Mouse (Mus musculus): Measurements from ENCODE around the gene Triap1. TPM values are rescaled to one million over a fixed set of nuclear protein-coding genes. Genes with fewer than 3 reads are reported as not detected.
A peak's percentile ranks its signal among the peaks of the same experiment; 100 is the strongest.

The Triap1 gene
- polyA plus RNA-seq, 1 experiment from 2014 or later = 56.2 TPM

DNA sequence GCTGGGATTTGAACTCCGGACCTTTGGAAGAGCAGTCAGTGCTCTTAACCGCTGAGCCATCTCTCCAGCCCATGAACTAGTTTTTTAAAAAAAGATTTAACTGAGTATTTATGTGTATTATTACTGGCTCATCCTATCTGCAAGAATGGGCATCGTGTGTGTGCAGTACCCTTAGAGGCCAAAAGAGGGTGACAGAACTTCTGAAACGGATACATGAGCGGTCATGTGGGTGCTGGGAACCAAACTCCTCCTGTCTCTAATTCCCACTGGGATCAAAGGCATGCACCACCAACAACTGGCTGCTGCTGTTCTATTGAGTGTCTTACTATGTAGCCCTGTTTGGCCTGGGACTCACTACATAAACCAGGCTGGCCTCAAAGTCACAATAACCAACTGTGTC, 10.3 kb downstream of the Triap1 start:
- Histone ChIP-seq H3K27me3 (ENCODE audit: control insufficient read depth, insufficient read depth, low read length) (no peaks in the 10 kb centered on the region), H3K4me2 (replicated peaks; ENCODE audit: low read depth, low read length) (no peak overlapping the region), H3K27ac (ENCODE audit: low read depth, low read length) (no peak overlapping the region), H3K36me3 (ENCODE audit: control insufficient read depth, insufficient read depth, low read length) (peaks cover 3% of the 10 kb centered on the region; the same call in 1 of the 2 replicates), H3K4me3 (ENCODE audit: low read length) (no peak overlapping the region), H3K9ac (ENCODE audit: low read depth, low read length) (no peak overlapping the region), H3K9me3 (ENCODE audit: control insufficient read depth, low read length) (peaks cover 3% of the 10 kb centered on the region; the same call in 1 of the 2 replicates), H3K4me1 (ENCODE audit: control insufficient read depth, insufficient read depth, low read length) (peaks cover 6% of the 10 kb centered on the region; the same call in 1 of the 2 replicates)
- no peak for ATAC-seq (ENCODE audit: low FRiP score, low TSS enrichment)
- WGBS = 80% methylated on average over 5 of the region's 5 CpGs

DNA sequence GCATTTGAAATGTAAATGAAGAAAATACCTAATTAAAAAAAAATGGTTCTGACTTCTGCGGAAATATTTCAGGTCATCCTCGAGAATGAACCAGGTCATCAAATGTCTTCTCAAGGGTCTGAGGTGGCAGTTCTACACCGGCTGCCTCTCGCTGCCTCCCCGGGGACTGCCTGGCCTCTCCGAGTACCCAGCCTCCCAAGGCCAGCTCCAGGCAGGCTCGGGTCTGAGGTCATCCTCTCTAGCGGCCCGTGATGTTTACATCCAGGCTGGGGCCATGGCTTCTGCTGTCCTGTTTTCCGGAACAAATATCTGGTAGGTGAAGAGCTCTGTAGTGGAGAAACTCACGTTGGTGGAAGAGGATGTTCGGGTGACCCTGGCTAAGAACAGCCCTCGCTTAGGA, 14.0 kb downstream of the Triap1 start:
- WGBS = 44% methylated on average over 13 of the region's 13 CpGs
- no peak overlapping the region for H3K9ac ChIP-seq (ENCODE audit: low read depth, low read length)
- ATAC-seq (ENCODE audit: low FRiP score, low TSS enrichment) = no peak
- peaks cover 3% of the 10 kb centered on the region; the same call in 1 of the 2 replicates for H3K9me3 ChIP-seq (ENCODE audit: control insufficient read depth, low read length)
- H3K4me2 ChIP-seq (replicated peaks; ENCODE audit: low read depth, low read length) = no peak overlapping the region
- no peak overlapping the region for H3K4me3 ChIP-seq (ENCODE audit: low read length)
- no peak overlapping the region for H3K27ac ChIP-seq (ENCODE audit: low read depth, low read length)
- no peaks in the 10 kb centered on the region for H3K36me3 ChIP-seq (ENCODE audit: control insufficient read depth, insufficient read depth, low read length)
- no peaks in the 10 kb centered on the region for H3K4me1 ChIP-seq (ENCODE audit: control insufficient read depth, insufficient read depth, low read length)
- no peaks in the 10 kb centered on the region for H3K27me3 ChIP-seq (ENCODE audit: control insufficient read depth, insufficient read depth, low read length)

DNA sequence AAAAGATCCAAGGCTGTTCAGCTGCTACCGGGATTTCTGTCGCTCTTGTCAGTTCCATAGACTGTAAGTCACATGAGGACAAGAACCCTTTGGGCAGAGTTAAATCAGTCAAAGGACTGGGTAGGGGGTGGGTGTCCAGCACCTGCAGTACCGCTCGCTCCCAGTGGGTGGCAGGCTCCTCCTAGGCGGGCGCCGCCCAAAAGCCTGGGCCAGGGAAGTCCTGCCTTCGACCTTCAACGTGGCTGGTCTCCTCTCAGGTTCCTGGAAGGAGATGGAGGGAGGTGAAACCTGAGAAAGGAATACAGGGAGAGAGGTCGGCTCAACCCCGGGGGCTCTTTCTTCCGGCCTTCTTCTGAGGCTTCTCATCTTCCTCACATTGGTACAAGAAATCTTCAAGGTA, 17.8 kb downstream of the Triap1 start:
- Histone ChIP-seq H3K27me3 (ENCODE audit: control insufficient read depth, insufficient read depth, low read length) (no peaks in the 10 kb centered on the region), H3K9me3 (ENCODE audit: control insufficient read depth, low read length) (no peaks in the 10 kb centered on the region), H3K4me2 (replicated peaks; ENCODE audit: low read depth, low read length) (no peak overlapping the region), H3K36me3 (ENCODE audit: control insufficient read depth, insufficient read depth, low read length) (no peaks in the 10 kb centered on the region), H3K9ac (ENCODE audit: low read depth, low read length) (no peak overlapping the region), H3K4me3 (ENCODE audit: low read length) (no peak overlapping the region), H3K4me1 (ENCODE audit: control insufficient read depth, insufficient read depth, low read length) (no peaks in the 10 kb centered on the region), H3K27ac (ENCODE audit: low read depth, low read length) (0 out of 2 replicates have a peak overlapping the region, but pooled peaks have one; percentile 11)
- 3% methylated on average over 12 of the region's 12 CpGs for WGBS
- peak; percentile 74 for ATAC-seq (ENCODE audit: low FRiP score, low TSS enrichment)

DNA sequence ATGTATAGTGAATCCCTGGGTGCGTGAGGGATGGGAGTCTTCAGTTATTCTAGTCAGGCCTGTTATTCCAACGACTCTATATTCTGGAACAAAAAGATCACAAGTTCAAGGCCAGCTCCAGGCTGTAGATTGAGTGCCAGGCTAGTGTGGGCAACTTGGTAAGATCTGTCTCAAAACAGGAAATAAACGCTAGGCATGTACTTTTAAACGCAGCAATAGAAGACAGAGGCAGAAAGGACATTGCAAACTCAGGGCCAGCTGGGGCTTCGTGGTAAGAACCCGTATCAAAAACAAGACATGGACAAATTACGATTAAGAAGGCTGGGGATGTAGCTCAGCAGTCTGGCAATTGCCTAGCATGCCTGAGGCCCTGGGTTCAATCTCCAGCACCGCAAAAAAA, 18.4 kb downstream of the Triap1 start:
- Histone ChIP-seq H3K27me3 (ENCODE audit: control insufficient read depth, insufficient read depth, low read length) (no peaks in the 10 kb centered on the region), H3K9me3 (ENCODE audit: control insufficient read depth, low read length) (no peaks in the 10 kb centered on the region), H3K4me3 (ENCODE audit: low read length) (no peak overlapping the region), H3K27ac (ENCODE audit: low read depth, low read length) (0 out of 2 replicates have a peak overlapping the region, but pooled peaks have one; percentile 11), H3K36me3 (ENCODE audit: control insufficient read depth, insufficient read depth, low read length) (no peaks in the 10 kb centered on the region), H3K4me2 (replicated peaks; ENCODE audit: low read depth, low read length) (no peak overlapping the region), H3K9ac (ENCODE audit: low read depth, low read length) (no peak overlapping the region), H3K4me1 (ENCODE audit: control insufficient read depth, insufficient read depth, low read length) (no peaks in the 10 kb centered on the region)
- WGBS = 80% methylated on average over 8 of the region's 8 CpGs
- no peak for ATAC-seq (ENCODE audit: low FRiP score, low TSS enrichment)

DNA sequence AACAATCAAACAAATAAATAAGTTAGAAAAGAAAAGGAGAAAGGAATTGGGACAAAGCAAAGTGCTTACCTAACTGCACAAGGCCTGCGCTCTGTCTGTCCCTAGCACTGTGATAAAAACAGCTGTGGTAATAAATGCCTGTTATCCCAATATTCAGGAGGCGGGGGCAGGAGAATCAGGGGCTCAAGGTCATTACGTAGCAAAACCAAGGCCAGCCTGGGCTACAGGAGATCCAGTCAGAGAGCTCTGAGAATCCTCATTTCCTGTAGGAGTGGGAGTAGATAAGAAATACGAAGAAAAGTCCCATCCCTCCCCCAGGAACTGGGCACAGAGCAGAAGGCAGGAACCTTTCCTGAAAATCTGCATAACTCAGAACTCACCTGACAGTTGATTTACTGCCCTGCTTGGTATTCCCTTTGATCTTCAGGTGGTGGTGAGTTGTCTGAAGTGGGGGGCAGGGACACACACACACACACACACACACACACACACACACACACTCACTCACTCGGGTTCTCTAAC, 18.9 kb downstream of the Triap1 start:
- H3K9me3 ChIP-seq (ENCODE audit: control insufficient read depth, low read length) = no peaks in the 10 kb centered on the region
- H3K4me1 ChIP-seq (ENCODE audit: control insufficient read depth, insufficient read depth, low read length) = no peaks in the 10 kb centered on the region
- no peaks in the 10 kb centered on the region for H3K36me3 ChIP-seq (ENCODE audit: control insufficient read depth, insufficient read depth, low read length)
- no peak overlapping the region for H3K4me3 ChIP-seq (ENCODE audit: low read length)
- 30% methylated on average over 5 of the region's 5 CpGs for WGBS
- no peak overlapping the region for H3K4me2 ChIP-seq (replicated peaks; ENCODE audit: low read depth, low read length)
- no peak overlapping the region for H3K9ac ChIP-seq (ENCODE audit: low read depth, low read length)
- ATAC-seq (ENCODE audit: low FRiP score, low TSS enrichment) = peak; percentile 36; the same call in 1 of the 2 replicates
- no peak overlapping the region for H3K27ac ChIP-seq (ENCODE audit: low read depth, low read length)
- no peaks in the 10 kb centered on the region for H3K27me3 ChIP-seq (ENCODE audit: control insufficient read depth, insufficient read depth, low read length)

DNA sequence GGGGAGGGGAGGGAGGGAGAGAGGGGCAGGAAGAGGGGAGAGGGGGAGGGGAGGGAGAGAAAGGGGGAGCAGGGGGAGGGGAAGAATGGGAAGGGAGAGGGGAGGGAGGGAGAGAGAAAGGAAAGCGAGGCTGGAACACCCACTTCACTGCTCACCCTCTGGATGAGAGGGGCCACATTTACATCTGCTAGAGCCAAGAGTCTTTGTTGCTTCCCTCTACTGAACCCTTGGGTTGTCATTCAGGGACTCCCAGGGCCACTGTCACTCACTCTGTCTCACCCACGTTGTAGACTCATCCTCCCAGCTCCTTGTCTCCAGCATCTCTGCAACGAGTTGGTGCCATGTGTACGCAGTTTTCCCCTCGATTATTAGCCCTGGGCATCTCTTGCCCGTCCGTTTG, 21.2 kb downstream of the Triap1 start:
- no peaks in the 10 kb centered on the region for H3K4me1 ChIP-seq (ENCODE audit: control insufficient read depth, insufficient read depth, low read length)
- H3K4me3 ChIP-seq (ENCODE audit: low read length) = no peak overlapping the region
- 44% methylated on average over 7 of the region's 7 CpGs for WGBS
- H3K4me2 ChIP-seq (replicated peaks; ENCODE audit: low read depth, low read length) = no peak overlapping the region
- H3K9me3 ChIP-seq (ENCODE audit: control insufficient read depth, low read length) = no peaks in the 10 kb centered on the region
- no peak overlapping the region for H3K27ac ChIP-seq (ENCODE audit: low read depth, low read length)
- H3K36me3 ChIP-seq (ENCODE audit: control insufficient read depth, insufficient read depth, low read length) = no peaks in the 10 kb centered on the region
- no peaks in the 10 kb centered on the region for H3K27me3 ChIP-seq (ENCODE audit: control insufficient read depth, insufficient read depth, low read length)
- ATAC-seq (ENCODE audit: low FRiP score, low TSS enrichment) = no peak
- no peak overlapping the region for H3K9ac ChIP-seq (ENCODE audit: low read depth, low read length)

DNA sequence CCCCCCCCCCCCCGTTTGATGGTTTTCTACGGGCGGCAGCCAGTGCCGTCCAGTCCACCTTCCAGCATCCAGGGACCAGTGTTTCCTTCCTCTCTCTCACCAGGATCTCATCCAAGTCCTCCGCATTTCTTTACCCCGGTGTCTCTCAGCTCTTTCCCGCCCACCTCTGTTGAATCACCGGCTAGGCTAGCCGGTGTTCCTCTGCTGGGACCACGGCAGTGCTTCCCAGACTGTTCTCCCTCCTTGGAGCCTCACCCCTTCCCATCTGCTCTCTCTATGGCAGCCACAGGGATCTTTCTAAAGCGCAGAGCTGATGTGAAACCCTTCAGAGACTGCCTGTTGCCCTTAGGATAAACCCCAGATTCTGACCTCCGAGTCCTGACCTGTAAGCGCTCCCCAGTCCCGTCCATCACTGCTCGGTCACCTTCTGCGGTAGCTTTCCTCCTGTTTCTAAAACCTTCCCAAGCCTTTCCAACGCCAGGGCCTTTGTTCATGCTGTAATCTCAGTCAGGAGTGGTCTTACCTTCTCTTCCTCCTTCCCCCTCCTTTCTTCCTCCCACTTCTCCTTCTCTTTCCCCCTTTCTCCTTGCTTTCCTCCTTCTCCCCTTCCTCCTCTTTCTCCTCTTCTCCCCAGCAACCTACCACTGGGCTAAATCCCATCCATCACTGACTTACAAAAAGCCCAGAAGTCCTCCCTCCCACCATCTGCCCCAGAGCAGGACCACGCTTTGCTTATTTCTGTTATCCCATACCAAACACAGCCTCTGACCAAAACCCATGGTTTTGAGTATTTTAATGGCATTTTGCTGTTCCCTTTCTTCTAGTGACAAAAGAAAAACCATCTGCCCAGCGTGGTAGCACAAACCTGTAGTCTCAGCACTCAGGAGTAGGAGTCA, 22.0 kb downstream of the Triap1 start:
- 20% methylated on average over 19 of the region's 19 CpGs for WGBS
- Histone ChIP-seq H3K27ac (ENCODE audit: low read depth, low read length) (no peak overlapping the region), H3K9ac (ENCODE audit: low read depth, low read length) (no peak overlapping the region)

DNA sequence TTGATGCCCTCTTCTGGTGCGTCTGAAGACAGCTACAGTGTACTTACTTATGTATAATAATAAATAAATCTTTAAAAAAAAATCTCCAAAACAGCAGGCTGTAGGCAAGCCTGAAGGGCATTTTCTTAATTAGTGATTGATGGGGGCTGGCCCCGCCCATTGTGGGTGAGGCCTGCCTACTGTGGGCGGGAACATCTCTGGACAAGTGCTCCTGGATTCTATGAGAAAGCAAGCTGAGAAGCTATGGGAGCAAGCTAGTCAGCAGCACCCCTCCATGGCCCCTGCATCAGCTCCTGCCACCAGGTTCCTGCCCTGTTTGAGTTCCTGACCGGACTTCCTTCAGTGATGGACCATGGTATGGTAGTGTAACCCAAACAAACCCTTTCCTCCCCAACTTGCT, 23.8 kb downstream of the Triap1 start:
- no peaks in the 10 kb centered on the region for H3K27me3 ChIP-seq (ENCODE audit: control insufficient read depth, insufficient read depth, low read length)
- H3K4me1 ChIP-seq (ENCODE audit: control insufficient read depth, insufficient read depth, low read length) = no peaks in the 10 kb centered on the region
- no peak overlapping the region for H3K4me3 ChIP-seq (ENCODE audit: low read length)
- WGBS = 87% methylated on average over 4 of the region's 4 CpGs
- no peaks in the 10 kb centered on the region for H3K9me3 ChIP-seq (ENCODE audit: control insufficient read depth, low read length)
- H3K4me2 ChIP-seq (replicated peaks; ENCODE audit: low read depth, low read length) = no peak overlapping the region
- H3K36me3 ChIP-seq (ENCODE audit: control insufficient read depth, insufficient read depth, low read length) = no peaks in the 10 kb centered on the region
- no peak overlapping the region for H3K27ac ChIP-seq (ENCODE audit: low read depth, low read length)
- no peak overlapping the region for H3K9ac ChIP-seq (ENCODE audit: low read depth, low read length)
- ATAC-seq (ENCODE audit: low FRiP score, low TSS enrichment) = no peak

More for the DNA sequence above, 22.0 kb downstream of the Triap1 start:
- Histone ChIP-seq H3K4me1 (ENCODE audit: control insufficient read depth, insufficient read depth, low read length) (no peaks in the 10 kb centered on the region), H3K27me3 (ENCODE audit: control insufficient read depth, insufficient read depth, low read length) (no peaks in the 10 kb centered on the region), H3K4me3 (ENCODE audit: low read length) (no peak overlapping the region), H3K9me3 (ENCODE audit: control insufficient read depth, low read length) (no peaks in the 10 kb centered on the region), H3K36me3 (ENCODE audit: control insufficient read depth, insufficient read depth, low read length) (no peaks in the 10 kb centered on the region), H3K4me2 (replicated peaks; ENCODE audit: low read depth, low read length) (no peak overlapping the region)
- ATAC-seq (ENCODE audit: low FRiP score, low TSS enrichment) = no peak

DNA sequence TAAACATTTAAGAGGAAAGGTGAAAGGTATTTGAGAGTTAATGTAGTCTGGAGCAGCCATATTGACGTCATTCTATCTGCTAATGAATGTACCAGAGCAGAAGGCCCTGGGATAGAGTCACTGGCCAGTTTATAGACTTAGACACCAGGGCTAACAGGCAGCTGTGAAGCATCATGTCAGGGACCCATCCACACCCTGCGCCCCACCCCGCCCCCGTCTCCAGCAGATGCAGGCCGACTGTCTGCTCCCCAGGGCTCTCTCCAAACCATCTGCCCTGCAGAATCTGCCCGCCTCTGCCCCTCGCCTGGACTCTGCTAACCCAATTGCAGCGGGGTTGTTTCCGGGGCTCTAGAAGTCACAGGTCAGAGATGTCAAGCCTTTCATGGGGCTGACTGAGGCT, 30.7 kb downstream of the Triap1 start:
- Histone ChIP-seq H3K4me2 (replicated peaks; ENCODE audit: low read depth, low read length) (no peak overlapping the region), H3K36me3 (ENCODE audit: control insufficient read depth, insufficient read depth, low read length) (no peaks in the 10 kb centered on the region), H3K4me3 (ENCODE audit: low read length) (no peak overlapping the region), H3K9me3 (ENCODE audit: control insufficient read depth, low read length) (no peaks in the 10 kb centered on the region), H3K4me1 (ENCODE audit: control insufficient read depth, insufficient read depth, low read length) (peaks cover 3% of the 10 kb centered on the region), H3K27me3 (ENCODE audit: control insufficient read depth, insufficient read depth, low read length) (no peaks in the 10 kb centered on the region), H3K27ac (ENCODE audit: low read depth, low read length) (no peak overlapping the region), H3K9ac (ENCODE audit: low read depth, low read length) (no peak overlapping the region)
- WGBS = 20% methylated on average over 9 of the region's 9 CpGs
- peak; percentile 53; the same call in 1 of the 2 replicates for ATAC-seq (ENCODE audit: low FRiP score, low TSS enrichment)
